Mouse (Mus musculus) frontal cortex, postnatal 36 days (tissue): Measurements from ENCODE around the gene Arid2.

Experiments used
- DNase-seq, 2 experiments: peaks; one replicate each; pipeline ENCODE4 v3.0.0; 2022; ENCODE audit warnings: low spot score in 2 of 2

Gene Arid2

GRCm38 (mm10) chr15:96344591-96345285 is 57.4 kb downstream of the Arid2 start:
- DNase-seq: no peak

DNA sequence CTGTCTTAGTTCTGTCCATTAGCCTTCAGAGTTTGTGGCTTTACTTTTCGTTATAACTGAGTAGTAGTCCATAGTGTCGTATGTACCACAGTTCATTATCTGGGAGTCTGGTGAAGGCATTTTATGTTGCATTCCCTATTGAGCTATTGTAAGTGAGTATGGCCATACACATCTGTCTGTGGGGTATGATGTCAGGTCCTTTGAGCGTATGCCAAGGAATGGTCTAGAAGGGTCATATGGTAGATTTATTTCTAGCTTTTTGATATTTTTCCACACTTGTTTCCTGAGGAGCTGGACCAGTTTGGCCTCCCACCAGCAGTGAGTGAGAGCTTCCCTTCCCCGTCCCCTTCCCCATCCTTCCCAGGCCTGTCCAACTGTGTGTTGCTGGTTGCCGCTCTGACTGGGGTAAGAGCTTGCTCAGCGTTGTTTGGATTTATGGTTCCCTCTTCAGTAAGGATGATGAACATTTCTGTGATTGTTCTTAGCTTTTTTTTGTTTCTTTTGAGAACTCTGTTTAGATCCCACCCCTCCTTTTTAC is 58.1 kb downstream of the Arid2 start:
- no peak for DNase-seq

DNA sequence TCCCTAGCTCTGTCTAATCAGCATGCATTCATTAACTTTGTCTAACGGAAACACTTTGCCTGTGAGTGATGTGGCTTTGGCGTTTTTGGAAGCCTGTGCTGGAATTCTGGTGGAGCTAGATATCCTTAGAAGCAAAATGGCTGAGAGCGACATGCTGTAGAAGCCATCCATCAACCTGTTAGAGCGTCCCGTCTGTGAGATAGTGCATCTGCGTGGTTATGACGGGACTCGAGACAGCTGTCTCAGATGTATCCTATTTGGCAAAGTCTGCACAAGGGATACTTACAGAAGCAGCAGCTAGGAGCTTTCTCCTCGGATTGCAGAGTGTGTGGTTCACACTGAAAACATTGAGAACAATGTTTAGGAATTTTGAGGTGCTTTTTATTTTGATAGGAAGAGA is 64.1 kb downstream of the Arid2 start:
- no peak for DNase-seq

DNA sequence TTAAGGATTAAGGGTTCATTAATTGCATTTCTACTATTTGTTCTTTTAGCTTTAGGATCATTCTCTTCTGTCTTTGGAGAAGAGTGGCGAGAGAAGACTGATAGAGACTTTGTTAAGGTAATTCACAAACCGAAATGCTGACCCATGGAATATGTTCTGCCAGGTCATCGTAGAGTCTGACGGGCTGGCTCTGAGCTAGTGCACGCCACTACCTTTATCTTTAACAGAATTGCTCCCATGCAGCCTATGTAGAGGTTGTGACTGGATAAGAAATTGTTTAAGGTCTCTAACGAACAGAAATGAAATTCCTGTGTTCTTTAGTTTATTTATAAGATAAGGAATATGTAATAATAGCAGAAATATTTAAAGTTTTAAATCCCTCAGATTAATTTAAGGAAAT is 71.6 kb downstream of the Arid2 start:
- DNase-seq: no peak

DNA sequence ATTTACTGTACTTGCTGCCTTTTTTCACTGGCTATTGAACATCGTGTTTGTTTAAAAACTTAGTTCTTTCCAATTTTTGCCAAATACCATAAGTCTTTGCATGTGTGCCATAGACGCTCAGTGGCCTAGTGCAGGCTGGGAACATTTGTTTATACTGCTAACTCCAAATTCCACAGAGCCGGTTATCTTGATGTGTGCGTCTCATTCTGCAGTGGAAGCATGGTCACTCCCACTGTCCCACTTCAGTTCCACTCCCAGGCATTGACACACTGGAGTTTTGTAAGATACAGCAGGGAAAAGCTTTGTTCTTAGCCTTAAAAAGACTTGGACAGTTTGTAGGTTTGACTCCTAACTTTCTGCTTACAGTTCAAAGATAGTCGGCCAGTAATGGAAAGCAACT is 73.3 kb downstream of the Arid2 start:
- no peak for DNase-seq

GRCm38 (mm10) chr15:96365351-96365750 is 78.0 kb downstream of the Arid2 start:
- DNase-seq: no peak

DNA sequence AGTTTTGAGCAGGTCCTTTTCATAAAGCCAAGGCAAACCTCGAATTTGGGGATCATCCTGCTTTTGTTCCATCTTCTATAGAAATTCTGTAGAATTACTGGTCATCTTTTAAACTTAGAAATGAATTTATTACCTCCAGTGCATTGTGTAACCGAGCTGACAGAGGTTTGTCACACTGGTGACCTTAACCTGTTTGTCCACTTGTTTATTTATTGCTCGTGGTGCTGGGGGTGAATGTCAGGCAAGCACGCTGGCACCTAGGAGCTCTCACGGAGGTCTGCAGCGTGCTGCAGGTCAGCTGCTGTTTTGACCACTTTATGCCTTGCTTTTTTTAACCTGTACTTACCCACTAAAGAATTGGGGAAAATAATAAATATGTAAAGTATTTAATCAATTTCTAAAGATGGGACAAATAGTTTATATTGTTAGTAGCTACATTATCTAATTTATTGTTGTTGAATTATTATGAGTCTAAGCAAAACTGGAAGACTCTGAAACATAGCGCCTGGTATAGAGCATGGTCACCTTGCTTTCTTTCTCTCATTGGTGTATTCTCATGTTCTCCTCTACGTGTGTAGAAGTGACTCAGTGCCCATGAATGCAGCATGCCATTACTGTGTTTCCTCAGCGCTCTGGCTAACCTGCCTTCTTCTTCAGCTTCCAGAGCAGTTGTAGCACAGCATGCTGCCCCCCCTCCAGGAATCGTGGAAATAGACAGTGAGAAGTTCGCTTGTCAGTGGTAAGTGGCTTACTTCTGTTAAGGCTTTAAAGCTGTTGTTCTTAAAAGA is 79.1 kb downstream of the Arid2 start:
- DNase-seq: no peak

- DNase-seq: no peak
Observed at GRCm38 (mm10) chr15:96371311-96371710, 84.0 kb downstream of the Arid2 start.

DNA sequence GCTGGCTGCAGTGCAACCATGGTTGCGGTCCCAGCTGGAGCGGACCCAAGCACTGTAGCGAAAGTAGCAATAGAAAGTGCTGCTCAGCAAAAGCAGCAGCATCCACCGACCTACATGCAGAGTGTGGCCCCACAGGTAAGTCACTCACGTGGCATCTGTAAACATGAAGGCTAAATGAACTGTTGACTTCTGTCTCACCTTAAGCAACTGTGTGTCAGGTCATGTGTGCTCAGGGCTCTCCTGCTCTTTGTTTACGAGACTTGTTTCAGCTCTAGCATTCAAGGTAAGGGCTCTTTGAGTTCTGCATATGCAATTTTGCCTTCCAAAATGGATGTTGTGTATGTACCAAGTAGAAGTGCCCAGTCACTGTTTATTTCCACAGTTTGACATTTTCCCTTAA is 85.3 kb downstream of the Arid2 start:
- no peak for DNase-seq

- no peak for DNase-seq
Observed at GRCm38 (mm10) chr15:96373161-96373560, 85.8 kb downstream of the Arid2 start.

DNA sequence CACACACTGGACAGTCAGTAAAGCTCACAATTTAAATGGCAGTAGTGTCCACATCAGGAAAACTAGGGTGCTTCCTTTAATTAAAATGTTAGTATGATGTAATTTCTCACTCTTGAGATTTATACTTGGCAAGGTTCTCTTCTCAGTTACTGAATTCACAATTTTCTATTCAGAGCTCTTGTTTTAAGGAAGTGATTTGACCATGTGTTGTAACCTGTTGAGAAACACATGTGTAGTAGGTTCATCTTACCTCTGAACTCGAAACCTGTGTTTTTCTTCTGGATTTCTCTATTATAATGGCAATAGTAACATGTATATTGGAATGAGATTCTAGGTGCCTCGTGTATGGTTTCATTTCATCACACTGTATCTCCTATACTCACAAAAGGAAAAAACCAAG is 88.9 kb downstream of the Arid2 start:
- no peak for DNase-seq

- DNase-seq: no peak
Observed at GRCm38 (mm10) chr15:96377263-96377662, 89.9 kb downstream of the Arid2 start.

- no peak for DNase-seq
Observed at GRCm38 (mm10) chr15:96377701-96378100, 90.4 kb downstream of the Arid2 start.

- DNase-seq: no peak
Observed at GRCm38 (mm10) chr15:96382223-96382622, 94.9 kb downstream of the Arid2 start.

DNA sequence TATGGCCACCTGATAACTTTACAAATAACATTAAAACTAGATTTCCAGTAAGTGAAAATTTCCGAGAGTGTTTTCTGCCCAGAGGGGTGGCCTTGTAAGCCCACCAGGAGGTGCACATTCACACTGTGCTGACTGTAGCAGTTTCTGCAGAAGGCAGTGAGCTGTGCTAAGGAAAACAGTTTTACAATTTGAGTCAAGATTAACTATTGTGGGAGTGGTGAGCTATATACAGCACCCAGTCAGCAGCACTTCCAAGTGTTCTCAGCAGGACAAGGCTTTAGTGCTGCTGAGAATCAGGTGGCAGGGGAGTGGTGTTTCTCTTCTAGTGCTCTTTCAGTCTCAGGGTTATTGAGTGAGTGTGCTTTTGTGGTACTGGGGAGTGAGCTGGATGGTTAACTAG is 101.2 kb downstream of the Arid2 start:
- DNase-seq: no peak

GRCm38 (mm10) chr15:96392878-96393277 is 105.6 kb downstream of the Arid2 start:
- no peak for DNase-seq

GRCm38 (mm10) chr15:96395071-96395470 is 107.8 kb downstream of the Arid2 start:
- DNase-seq: no peak

DNA sequence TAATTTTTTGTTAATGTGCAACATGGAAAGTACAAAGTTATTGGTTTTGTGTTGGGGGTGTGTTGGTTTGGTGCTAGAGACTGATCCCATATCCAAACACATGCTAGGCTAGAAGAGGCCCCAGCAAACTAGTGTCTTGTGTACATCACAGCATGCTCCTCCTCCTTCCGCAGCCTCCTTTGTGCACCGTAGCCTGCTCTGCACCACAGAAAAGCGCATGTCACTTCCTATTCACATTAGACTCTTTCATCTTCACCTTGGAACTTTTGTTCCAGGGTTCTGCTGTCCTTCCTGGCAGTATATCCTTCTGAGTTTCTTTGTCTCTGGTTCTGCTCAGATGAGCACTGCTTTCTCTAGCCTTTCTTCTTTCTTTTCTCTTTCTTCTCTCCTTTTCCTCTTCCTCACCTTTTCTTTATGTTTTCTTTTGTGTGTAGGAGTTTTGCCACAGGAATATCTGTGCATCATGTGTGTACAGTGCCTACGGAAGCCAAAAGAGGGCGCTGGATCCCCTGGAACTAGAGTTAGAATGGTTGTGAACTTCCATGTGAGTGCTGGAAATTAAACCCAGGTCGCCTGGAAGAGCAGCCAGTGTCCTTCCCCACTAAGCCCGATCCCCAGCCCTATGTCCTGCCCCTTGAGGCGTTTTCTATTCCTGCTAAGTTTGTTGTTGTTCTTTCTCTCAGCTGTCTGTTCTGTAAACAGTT is 109.5 kb downstream of the Arid2 start:
- DNase-seq: no peak

- peak; percentile 13 to 47 for DNase-seq
Observed at GRCm38 (mm10) chr15:96398333-96398732, 111.0 kb downstream of the Arid2 start.

DNA sequence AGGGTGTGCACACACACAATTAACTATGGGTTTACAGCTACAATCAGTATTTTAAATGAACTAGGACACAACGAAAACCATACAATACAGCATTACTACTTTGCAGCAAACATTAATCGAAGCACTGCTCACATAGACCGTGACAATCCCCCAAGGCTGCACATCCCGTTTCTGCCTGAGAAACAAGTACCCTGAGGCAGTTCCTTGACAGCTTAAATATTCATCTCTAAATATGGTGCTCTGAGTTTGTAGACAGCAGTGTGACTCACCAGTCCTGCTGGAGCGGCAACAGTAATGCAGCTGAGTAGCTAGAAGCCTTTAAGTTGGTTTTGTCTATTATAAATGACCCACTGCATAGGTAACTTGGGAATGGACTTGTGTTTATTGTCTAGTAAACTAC is 118.2 kb downstream of the Arid2 start:
- DNase-seq: peak; percentile 23 to 36

DNA sequence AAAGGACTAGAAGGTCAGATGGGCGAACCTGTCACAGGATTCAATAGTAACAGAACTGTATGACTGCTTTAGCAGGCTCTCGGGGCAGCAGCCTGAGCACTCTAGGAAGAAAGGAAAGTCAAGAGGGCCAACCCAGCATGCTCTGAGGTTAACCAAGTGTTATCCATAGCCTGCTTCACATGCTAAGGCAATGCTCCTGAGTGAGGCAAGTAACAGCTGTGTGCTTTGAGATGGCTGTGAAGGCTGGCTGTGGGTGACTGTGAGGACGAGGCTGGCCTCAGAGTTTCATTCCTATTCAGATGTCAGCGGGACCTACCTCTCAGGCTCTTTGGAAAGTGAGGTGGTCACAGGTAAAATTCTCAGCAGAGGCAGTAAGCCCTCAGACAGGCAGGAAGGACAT is 118.9 kb downstream of the Arid2 start:
- no peak for DNase-seq

GRCm38 (mm10) chr15:96407151-96407550 is 119.8 kb downstream of the Arid2 start:
- no peak for DNase-seq
